Mouse (Mus musculus) kidney, embryonic 14.5 days (tissue): ENCODE data around the gene Pif1. TPM values are rescaled to one million over a fixed set of nuclear protein-coding genes. Genes with fewer than 3 reads are reported as not detected.

Experiments used
- ATAC-seq: fragments of 200-750 bp; cut with Nextera tagmentation; 2 replicates; pipeline ENCODE4 v1.8.0; 2017; ENCODE audit warnings: moderate number of reproducible peaks, mild to moderate bottlenecking, moderate TSS enrichment, moderate library complexity; ENCODE audit not compliant: low FRiP score, low TSS enrichment
- H3K27ac ChIP-seq: fragments of 300-500 bp; sonication (generic); 2 replicates; pipeline ENCODE4 v1.5.1; 2014; ENCODE audit warnings: low read depth, mild to moderate bottlenecking, low read length, moderate library complexity, mixed read lengths
- H3K27me3 ChIP-seq: fragments of 300-500 bp; sonication (generic); 2 replicates; pipeline ENCODE4 v1.6.1; 2014; ENCODE audit warnings: mild to moderate bottlenecking, low read length; ENCODE audit not compliant: control insufficient read depth, insufficient read depth
- H3K36me3 ChIP-seq: fragments of 300-500 bp; sonication (generic); 2 replicates; pipeline ENCODE4 v1.6.1; 2014; ENCODE audit warnings: low read length, mixed read lengths; ENCODE audit not compliant: control insufficient read depth, insufficient read depth
- H3K4me1 ChIP-seq: fragments of 300-500 bp; sonication (generic); 2 replicates; pipeline ENCODE4 v1.6.1; 2014; ENCODE audit warnings: low read length, mixed read lengths; ENCODE audit not compliant: control insufficient read depth, insufficient read depth
- H3K4me2 ChIP-seq: fragments of 300-500 bp; sonication (generic); replicated peaks from 2 replicates; pipeline ENCODE4 v1.6.1; 2014; ENCODE audit warnings: low read depth, mild to moderate bottlenecking, low read length
- H3K4me3 ChIP-seq: fragments of 300-500 bp; sonication (generic); 2 replicates; pipeline ENCODE4 v1.5.1; 2014; ENCODE audit warnings: mild to moderate bottlenecking, low read length
- H3K9ac ChIP-seq: fragments of 300-500 bp; sonication (generic); 2 replicates; pipeline ENCODE4 v1.6.1; 2014; ENCODE audit warnings: low read depth, mild to moderate bottlenecking, low read length, moderate library complexity
- H3K9me3 ChIP-seq: fragments of 300-500 bp; sonication (generic); 2 replicates; pipeline ENCODE4 v1.6.1; 2016; ENCODE audit warnings: low read length; ENCODE audit not compliant: control insufficient read depth
- WGBS: fragments of 180-500 bp; shearing (Covaris S2); extraction: QIAGEN DNeasy Blood & Tissue Kit; methylation state at CpG from one replicate; pipeline ENCODE4 v1.1.7; 2014; 5-methylcytosine and 5-hydroxymethylcytosine counted together
- polyA plus RNA-seq: library from polyadenylated mRNA; unstranded; fragments of >200 nt; fragmentation: Nextera tagmentation; extraction: Ambion mirVana; gene quantifications from 2 replicates; pipeline ENCODE4 v1.2.1, GENCODE M21; 2014

Gene Pif1
- 9.7 and 12.5 TPM in 2 replicates for polyA plus RNA-seq

DNA sequence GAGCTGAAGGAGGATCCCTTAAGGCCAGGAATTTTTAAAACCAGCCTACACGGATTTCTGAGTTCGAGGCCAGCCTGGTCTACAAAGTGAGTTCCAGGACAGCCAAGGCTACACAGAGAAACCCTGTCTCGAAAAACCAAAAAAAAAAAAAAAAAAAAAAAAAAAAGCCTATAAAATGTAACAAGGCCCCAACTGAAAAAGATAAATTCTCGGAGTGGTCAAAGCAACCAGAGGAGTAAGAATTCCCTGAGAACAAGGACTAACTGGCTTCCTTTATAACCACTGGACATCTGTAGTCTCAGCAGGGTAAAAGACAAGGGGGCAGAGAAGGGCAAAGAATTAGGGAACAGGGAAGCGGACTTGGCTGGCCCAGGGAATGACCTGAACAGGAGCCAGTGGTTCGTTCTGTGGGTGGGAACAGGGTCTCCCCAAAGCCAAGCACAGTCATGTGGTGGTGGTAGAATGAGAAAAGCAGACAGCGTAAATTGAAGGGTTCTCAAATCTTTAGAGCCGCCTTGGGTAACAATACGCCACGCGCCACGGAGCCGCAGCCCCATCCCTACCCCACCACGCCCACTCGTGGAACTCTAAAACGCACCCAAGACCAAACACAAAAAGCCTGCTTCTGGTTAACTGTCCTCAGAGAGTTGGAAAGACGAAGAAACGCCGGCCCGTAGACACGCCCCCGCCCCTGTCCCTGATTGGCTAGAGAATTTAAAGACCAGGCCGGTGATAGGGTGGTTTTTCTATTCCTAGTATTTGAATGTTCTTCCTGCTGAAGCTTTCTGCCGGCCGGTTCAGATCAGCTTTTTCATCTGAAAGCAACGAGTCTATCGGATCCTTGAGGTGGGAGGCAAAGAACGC is at the start of gene Pif1:
Gene Pif1 (plus strand): TSS at position 755 of the 864 bp plus-strand sequence.
- ATAC-seq, result peak; percentile 84
- peaks cover 13% of the 10 kb centered on the region for H3K36me3 ChIP-seq
- WGBS, result 8% methylated on average over 28 of the region's 28 CpGs

DNA sequence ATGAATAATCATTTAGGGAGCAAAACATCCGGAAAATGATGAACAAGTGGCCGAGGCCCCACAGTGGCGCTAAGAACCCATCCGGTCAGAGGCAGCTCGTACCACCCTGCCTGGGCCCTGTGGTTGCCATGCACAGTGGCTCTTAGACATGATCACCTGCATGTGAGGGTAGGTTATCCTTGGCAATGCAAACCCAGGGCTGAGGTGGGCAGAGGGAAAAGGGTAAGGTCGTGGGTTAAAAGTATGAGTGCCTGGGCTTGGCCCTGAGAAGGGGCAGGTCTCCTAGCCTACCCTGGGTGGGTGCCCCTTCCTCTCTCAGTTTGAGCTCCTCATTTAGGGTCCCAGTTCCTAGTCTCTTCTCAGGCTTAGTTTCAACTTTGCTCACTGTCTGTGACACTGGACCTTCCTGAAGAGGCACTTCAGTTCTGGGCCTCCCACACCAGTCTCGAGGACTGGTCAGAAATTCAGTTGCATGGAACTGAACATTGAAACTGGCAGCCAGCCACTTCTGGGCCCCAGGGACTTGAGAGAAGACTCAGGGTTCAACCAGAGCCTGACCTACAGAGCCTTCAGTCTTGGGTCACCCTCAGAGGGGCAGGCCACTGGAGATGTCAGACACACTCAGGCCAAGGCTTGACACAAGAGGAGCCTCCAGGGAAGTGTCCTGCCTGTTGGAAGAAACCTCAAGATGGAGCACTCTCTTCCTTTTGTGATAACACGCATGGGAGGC is 48.9 kb upstream of the Pif1 start:
- WGBS, result 84% methylated on average over 8 of the region's 8 CpGs
- H3K4me1 ChIP-seq, result no peaks in the 10 kb centered on the region

More for the DNA sequence above, at the start of gene Pif1:
- peak within 1 kb of the TSS; percentile 77 for H3K9ac ChIP-seq
- peaks cover 12% of the 10 kb centered on the region for H3K4me1 ChIP-seq
- no peaks in the 10 kb centered on the region for H3K27me3 ChIP-seq
- peak within 1 kb of the TSS; percentile 98 for H3K4me2 ChIP-seq
- no peaks in the 10 kb centered on the region for H3K9me3 ChIP-seq
- peak within 1 kb of the TSS; percentile 58 for H3K4me3 ChIP-seq
- peak within 1 kb of the TSS; percentile 62; the same call in 1 of the 2 replicates for H3K27ac ChIP-seq

DNA sequence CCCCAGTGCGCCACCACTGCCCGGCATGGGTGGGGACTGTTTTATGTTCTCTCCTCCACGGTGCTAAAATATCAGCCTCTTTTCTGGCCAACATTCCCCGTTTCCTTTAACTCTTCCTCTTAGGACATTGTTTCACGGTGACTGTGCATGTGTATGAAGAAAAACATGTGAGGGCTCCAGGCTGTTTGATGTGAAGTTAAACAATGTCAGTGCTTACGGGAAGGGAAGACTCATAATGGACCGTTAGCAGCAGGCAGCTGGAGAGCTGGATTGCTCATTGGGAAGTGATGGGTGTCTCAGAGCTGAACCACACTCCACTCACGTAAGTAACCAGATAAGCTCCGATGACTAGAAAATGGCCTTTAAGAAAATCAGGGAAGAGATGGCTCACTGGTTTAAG is 47.3 kb upstream of the Pif1 start:
- Histone ChIP-seq H3K27me3 (no peaks in the 10 kb centered on the region), H3K27ac (no peak overlapping the region), H3K4me2 (no peak overlapping the region), H3K4me3 (no peak overlapping the region), H3K9me3 (no peaks in the 10 kb centered on the region), H3K36me3 (no peaks in the 10 kb centered on the region), H3K9ac (no peak overlapping the region), H3K4me1 (no peaks in the 10 kb centered on the region)
- no peak for ATAC-seq
- 84% methylated on average over 9 of the region's 9 CpGs for WGBS

More for the DNA sequence above, 48.9 kb upstream of the Pif1 start:
- no peaks in the 10 kb centered on the region for H3K36me3 ChIP-seq
- H3K4me2 ChIP-seq, result no peak overlapping the region
- H3K9ac ChIP-seq, result no peak overlapping the region
- H3K4me3 ChIP-seq, result no peak overlapping the region
- ATAC-seq, result no peak
- no peaks in the 10 kb centered on the region for H3K9me3 ChIP-seq
- no peak overlapping the region for H3K27ac ChIP-seq
- H3K27me3 ChIP-seq, result no peaks in the 10 kb centered on the region

DNA sequence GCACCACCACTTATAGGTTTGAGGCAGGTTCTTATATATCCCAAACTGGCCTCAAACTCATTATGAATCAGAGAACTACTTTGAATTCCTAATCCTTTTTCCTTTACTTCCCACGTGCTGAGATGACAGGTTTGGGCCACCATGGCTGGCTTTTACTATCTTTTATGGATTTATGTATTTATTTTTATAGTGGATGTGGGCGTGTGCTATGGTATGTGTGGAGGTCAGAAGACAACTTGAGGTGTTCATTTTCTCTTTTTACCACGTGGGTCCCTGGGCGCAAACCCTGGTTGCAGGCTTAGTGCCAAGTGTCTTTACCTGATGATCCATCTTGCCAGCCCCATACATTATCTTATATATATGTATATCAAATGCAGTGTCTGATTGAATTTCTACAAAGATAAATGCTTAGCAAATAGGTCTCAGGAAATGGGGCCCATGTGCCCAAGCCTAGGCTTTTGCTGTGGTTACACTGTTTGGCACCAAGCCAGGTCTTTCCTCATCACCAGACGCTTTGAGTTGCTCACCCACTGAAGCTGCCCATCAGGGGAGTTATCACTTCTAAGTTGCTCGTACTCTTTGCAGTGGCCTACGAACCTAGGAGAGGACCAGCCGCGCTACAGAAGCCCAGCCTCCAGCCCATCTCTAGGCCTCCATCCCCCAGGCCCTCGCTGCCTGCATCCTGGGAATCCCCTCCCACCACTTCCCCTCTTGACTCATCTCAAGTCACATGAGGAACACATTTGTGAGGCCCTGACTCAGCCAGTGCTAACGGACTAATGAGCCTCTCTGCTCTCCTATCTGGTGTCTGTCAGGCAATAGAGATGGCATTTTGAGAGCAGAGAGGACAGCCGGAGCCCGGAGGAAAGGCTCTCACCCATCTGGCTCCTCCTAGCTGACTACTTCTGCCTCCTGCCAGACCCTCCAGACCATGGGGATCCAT is 45.6 kb upstream of the Pif1 start:
- H3K27ac ChIP-seq, result no peak overlapping the region
- peak; percentile 64; the same call in 1 of the 2 replicates for ATAC-seq
- H3K9me3 ChIP-seq, result no peaks in the 10 kb centered on the region
- no peak overlapping the region for H3K4me3 ChIP-seq
- H3K4me1 ChIP-seq, result no peaks in the 10 kb centered on the region
- no peaks in the 10 kb centered on the region for H3K36me3 ChIP-seq
- H3K9ac ChIP-seq, result no peak overlapping the region
- WGBS, result 61% methylated on average over 13 of the region's 13 CpGs
- no peaks in the 10 kb centered on the region for H3K27me3 ChIP-seq
- H3K4me2 ChIP-seq, result no peak overlapping the region

DNA sequence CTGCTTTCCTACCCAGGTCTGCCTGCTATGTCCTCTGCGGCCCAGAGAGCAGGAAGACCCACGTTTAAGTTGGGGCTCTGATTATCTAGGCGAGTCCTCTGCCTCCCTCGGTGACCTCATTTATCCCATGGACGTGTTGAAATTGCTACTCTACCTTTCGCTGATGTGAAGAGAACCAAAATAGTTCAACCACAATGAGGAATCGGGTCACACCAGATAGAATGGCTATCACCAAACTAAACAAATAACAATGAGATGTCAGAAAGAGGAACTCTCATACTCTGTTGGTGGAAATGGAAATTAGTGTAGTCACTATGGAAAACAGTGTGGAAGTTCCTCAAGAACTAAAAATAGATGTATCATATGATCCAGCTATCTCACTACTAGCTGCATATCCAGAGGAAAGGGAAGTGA is 44.8 kb upstream of the Pif1 start:
- H3K4me1 ChIP-seq, result no peaks in the 10 kb centered on the region
- H3K4me3 ChIP-seq, result no peak overlapping the region
- H3K27me3 ChIP-seq, result no peaks in the 10 kb centered on the region
- no peak overlapping the region for H3K4me2 ChIP-seq
- H3K36me3 ChIP-seq, result no peaks in the 10 kb centered on the region
- WGBS, result 79% methylated on average over 7 of the region's 7 CpGs
- H3K27ac ChIP-seq, result no peak overlapping the region
- no peak for ATAC-seq
- H3K9me3 ChIP-seq, result no peaks in the 10 kb centered on the region
- H3K9ac ChIP-seq, result no peak overlapping the region

DNA sequence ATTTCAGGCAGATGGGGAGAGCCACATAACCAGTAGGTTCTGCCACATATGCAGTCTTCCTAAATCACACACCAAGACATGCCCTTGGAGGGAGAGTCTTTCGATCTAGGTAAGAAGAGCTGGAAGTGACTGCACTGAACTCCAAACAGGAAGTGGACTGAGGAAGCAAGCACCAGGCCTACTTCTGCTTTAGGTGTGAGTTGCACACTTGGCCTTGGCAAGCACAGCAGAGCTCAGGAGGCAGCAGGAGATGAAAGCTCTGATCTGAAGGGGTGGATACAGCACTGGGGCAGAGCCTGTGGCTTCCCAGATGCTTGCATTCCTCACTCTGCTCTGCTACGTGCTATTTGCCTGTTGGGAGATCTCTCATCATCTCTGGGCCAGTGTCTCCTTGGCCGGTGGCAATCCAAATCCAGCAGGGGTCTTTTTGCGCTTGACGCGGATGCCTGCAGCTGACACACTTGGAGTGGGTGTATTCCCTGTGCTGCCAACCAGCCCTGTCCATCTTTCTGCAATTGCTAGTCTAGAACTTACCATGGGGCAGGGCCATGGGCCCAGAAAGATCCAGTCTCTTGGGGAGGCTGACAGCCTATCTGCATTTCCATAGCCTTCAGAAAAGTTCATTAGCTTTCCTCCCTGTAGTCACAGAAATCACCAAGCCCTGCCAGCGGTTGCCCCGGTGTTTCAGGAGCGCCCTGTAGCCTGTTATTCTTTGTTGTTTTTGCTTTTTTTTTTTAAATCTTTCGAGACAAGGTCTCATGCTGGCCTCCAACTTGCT is 41.1 kb upstream of the Pif1 start:
- Histone ChIP-seq H3K4me3 (no peak overlapping the region), H3K27me3 (no peaks in the 10 kb centered on the region), H3K9me3 (no peaks in the 10 kb centered on the region), H3K4me2 (no peak overlapping the region), H3K4me1 (peaks cover 8% of the 10 kb centered on the region; the same call in 1 of the 2 replicates), H3K9ac (no peak overlapping the region), H3K27ac (no peak overlapping the region), H3K36me3 (no peaks in the 10 kb centered on the region)
- no peak for ATAC-seq
- WGBS, result 72% methylated on average over 10 of the region's 10 CpGs

DNA sequence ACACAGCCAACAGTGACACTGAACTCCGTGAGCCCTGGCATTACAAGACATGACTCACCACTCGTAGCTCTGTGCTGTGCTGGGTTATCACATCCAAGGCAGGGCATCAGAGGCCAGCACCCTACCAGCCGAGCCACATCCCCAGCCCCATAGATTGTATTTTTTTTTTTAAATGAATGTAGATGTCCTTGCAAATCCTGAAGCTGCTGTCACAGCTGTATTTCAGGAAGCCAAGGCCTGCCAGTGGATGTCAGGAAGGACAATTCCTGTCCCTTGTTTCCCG is 40.6 kb upstream of the Pif1 start:
- no peak overlapping the region for H3K4me2 ChIP-seq
- H3K4me3 ChIP-seq, result no peak overlapping the region
- H3K9ac ChIP-seq, result no peak overlapping the region
- WGBS, result 57% methylated on average over 4 of the region's 4 CpGs
- H3K27ac ChIP-seq, result no peak overlapping the region
- H3K27me3 ChIP-seq, result no peaks in the 10 kb centered on the region
- no peaks in the 10 kb centered on the region for H3K36me3 ChIP-seq
- H3K9me3 ChIP-seq, result no peaks in the 10 kb centered on the region
- no peak for ATAC-seq
- peaks cover 13% of the 10 kb centered on the region; the same call in 1 of the 2 replicates for H3K4me1 ChIP-seq

DNA sequence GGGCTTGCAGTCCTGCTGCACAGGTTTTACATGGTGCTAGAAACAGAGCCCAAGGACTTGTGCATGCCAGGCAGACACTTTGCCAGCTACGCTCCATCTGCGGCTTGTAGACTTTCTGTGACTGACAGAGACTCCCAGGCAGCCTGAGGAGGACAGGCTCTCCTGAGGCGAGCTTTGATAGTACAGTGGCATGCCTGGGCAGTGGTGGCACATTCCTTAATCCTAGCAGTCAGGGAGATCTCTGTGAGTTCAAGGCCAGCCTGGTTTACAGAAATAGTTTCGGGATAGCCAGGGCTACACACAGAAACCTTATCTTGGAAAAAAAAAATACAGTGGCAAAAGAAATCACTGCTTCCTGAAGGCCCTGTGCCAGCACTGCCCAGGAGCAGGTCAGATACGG is 39.8 kb upstream of the Pif1 start:
- no peak overlapping the region for H3K9ac ChIP-seq
- H3K27ac ChIP-seq, result no peak overlapping the region
- H3K4me3 ChIP-seq, result no peak overlapping the region
- WGBS, result 89% methylated on average over 5 of the region's 5 CpGs
- H3K27me3 ChIP-seq, result no peaks in the 10 kb centered on the region
- no peaks in the 10 kb centered on the region for H3K9me3 ChIP-seq
- H3K4me2 ChIP-seq, result no peak overlapping the region
- no peaks in the 10 kb centered on the region for H3K36me3 ChIP-seq
- H3K4me1 ChIP-seq, result peaks cover 17% of the 10 kb centered on the region; the same call in 1 of the 2 replicates
- ATAC-seq, result no peak
